Mouse (Mus musculus): ENCODE data around the gene Snx8.
"Not testable (repeated sequence)": the region's sequence is repeated elsewhere in the genome, so short reads cannot be mapped to it uniquely, and the experiment has no call there.

The Snx8 gene

DNA sequence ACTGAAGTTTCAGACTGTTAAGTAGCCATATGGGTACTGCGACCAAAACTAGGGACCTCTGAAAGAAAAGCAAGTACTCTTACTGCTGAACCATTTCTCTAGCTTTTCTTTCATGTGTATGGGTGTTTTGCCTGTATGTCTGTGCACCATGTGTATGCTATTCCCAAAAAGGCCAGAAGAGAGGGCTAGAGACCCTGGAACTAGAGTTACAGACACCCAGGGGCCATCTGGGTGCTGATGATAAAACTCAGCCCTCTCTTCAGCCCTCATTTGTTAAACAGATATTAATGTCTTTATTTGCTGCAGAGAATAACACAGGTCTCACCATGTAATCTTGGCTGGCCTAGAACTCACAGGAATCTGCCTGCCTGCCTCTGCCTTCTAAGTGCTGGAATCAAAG is 4.6 kb downstream of the Snx8 start:
- no peak for DNase-seq (ENCODE audit: low spot score)

DNA sequence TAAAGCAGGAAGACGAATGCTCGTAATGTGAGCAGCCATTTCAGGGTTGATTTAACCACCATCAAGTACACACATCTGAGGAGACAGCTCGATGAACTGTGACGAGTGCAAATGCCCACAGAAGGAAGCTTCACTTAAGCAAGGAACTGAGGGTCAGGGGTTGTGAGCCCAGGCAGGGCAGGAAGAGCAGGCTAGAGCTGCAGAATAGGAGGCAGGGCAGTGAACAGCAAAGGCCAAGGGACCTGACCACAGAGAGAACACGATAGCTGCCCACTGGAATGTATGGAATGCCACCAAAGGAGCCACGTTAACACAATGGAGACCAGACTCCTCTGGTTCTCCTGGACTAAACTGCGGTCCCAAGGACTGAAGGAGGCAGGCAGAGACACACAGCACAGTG is 5.5 kb downstream of the Snx8 start:
- peak; percentile 36 for DNase-seq (ENCODE audit: low spot score)

- DNase-seq (ENCODE audit: low spot score), result no peak
These were observed 6.4 kb downstream of the Snx8 start for GRCm38 (mm10) chr5:140382688-140383087.

GRCm38 (mm10) chr5:140381156-140381555 is 7.9 kb downstream of the Snx8 start:
- no peak for DNase-seq (ENCODE audit: low spot score)

GRCm38 (mm10) chr5:140379299-140379698 is 9.8 kb downstream of the Snx8 start:
- DNase-seq (ENCODE audit: low spot score), result no peak

- DNase-seq (ENCODE audit: low spot score), result no peak
These were observed 10.8 kb downstream of the Snx8 start for GRCm38 (mm10) chr5:140378121-140378853.

DNA sequence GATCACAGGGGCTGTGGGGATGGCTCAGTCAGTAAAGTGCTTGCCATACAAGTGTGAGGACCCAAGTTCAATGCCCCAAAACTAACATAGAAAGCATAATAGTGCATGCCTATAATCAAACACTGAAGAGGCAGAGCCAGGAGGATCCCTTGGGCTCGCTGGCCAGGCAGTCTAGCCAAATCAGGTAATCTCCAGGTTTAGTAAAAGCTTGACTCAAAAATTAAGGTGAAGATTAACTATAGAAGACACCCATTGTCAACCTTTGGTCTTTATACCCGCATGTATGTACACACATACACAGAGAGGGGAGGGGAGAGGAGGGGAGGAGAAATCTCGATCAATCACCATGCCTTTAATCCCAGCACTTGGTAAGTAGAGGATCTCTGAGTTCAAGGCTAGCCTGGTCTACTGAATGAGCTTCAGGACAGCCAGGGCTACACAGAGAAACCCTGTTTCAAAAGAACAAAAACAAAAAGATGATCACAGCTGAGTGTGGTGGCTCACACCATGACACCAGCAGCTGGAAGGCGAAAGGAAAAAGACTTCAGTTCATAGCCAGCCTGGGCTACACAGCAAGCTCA is 13.7 kb downstream of the Snx8 start:
- DNase-seq (ENCODE audit: low spot score), result no peak

DNA sequence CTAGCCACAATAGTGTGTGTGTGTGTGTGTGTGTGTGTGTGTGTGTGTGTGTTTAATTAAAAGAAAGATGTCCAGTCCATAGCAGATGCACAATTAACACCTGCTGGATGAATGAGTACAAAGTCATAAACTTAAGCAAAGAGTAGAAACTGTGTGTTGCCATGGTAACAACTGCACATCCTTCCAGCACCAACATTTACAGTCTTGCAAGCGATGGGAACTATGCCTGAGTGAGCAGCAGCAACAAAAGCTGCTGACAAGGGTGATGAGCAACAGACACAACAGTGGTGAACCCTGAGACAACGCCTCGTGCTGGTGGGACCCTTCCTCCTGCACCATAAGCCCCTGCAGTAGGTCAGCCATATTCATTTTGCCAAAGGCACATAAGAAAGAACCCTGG is 14.8 kb downstream of the Snx8 start:
- peak; percentile 27 for DNase-seq (ENCODE audit: low spot score)

- no peak for DNase-seq (ENCODE audit: low spot score)
These were observed 15.4 kb downstream of the Snx8 start for GRCm38 (mm10) chr5:140373711-140374110.

DNA sequence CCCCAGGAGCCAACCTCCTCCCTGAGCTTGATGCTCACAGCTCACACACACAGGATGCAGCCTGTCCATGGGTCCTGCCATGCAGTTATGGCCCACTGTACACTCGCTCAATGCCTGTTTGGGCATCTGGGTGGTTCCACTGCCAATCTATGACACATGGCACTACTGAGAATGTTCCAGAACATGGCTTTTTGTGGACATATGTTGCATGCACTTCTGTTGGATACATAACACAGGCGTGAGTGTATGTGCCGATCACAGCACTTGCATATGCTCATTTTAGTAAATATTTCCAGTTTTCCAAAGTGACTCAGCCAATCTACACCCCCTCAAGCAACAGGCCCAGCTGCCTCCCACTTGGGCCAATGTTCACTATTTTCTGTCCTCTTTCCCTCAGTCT is 17.4 kb downstream of the Snx8 start:
- no peak for DNase-seq (ENCODE audit: low spot score)

DNA sequence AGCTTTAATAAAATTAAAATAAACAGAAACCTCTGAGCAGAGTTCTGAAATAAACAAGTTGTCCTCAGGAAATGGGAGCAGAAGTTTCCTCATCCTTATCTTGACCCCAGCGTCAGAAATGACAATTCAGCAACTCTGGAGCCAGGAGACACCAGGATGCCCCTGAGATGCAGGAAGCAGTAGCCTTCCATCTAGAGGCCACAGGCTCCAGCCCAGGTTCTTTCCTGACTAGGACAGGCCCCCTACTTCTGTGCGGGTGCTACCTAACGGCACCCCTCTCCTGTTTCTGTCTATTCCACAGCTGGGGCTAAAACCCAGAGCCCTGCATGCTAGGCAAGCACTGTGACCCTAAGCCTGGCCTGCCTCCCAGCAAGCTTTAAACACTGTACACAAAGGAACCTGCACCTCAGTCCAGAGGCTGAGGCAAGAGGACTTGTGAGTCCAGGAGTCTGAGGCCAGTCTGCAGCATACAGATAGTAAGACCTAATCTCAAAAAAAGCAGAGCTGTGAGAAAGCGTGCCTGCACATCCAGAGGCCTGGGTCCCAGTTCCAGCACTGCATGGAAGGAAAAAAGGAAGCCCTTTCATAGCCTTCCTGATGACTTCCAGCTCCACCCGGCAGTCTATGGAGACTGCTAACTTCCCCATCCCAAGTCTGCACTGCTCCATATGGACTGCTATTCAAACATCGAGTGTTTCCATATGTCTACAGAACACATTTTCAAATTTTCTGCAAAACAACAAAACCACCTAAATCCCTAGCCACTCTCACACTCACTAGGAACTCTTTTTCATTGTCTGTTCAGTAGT is 18.4 kb downstream of the Snx8 start:
- peak; percentile 59 for DNase-seq (ENCODE audit: low spot score)

- no peak for DNase-seq (ENCODE audit: low spot score)
These were observed 19.6 kb downstream of the Snx8 start for GRCm38 (mm10) chr5:140369466-140369865.

- DNase-seq (ENCODE audit: low spot score), result no peak
These were observed 20.1 kb downstream of the Snx8 start for GRCm38 (mm10) chr5:140368926-140369325.

GRCm38 (mm10) chr5:140368126-140368525 is 20.9 kb downstream of the Snx8 start:
- DNase-seq (ENCODE audit: low spot score), result not testable (repeated sequence)

DNA sequence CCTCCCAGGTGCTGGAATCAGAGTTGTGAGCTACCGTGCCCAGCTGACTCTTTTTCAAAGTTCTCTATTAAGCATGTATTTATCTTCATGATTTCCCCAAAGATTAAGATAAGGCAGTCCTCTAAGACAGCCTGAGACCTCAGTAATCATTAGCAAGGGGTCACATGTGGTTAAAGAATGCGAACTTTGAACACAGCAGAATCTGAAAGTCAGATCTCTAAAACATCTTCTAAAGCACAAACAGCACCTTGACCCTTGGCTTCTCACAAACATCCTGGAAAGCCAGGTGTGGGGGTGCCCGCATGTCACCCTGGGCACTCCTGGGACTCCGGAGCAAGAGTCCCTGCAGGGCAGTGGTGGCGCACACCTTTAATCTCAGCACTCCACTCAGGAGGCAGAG is 24.6 kb downstream of the Snx8 start:
- DNase-seq (ENCODE audit: low spot score), result no peak

GRCm38 (mm10) chr5:140359930-140360674 is 29.0 kb downstream of the Snx8 start:
- no peak for DNase-seq (ENCODE audit: low spot score)

DNA sequence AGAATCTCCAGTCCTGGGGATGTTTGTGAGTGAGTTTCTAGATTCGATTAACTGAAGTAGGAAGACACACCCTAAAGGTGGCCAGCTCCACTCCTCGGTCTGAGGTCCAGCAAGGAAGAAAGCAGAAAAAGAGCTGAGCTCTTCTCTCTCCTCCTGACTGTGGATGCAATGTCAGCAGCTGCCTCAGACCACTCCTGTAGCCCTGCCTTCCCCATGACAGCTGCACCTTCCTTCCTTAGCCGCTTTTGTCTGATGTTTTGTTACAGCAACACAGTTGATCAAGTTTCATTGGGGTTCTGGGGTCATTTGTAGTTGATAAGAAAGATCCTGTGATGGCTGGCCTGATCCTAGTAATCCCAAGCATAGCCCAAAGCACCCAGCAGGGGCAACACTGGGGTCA is 31.6 kb downstream of the Snx8 start:
- no peak for DNase-seq (ENCODE audit: low spot score)

DNA sequence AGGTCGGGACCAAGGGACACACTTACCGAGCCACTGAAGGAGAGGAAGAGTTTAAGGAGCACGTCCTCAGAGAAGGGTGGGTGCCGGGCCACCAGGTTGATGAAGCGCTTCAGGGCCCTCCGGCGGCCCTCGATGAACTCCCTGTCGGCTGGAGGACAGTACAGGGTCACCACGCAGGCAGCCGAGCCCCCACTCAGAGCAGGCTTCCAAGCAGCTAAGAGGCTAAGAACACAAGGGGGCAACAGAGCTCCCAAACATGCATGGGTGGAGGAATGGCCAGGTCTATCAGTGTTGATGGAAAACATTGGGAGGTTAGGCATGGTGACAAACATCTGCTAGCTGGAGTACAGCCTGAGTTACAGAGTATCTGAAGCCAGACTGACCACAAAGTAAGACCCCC is 33.1 kb downstream of the Snx8 start:
- DNase-seq (ENCODE audit: low spot score), result no peak

DNA sequence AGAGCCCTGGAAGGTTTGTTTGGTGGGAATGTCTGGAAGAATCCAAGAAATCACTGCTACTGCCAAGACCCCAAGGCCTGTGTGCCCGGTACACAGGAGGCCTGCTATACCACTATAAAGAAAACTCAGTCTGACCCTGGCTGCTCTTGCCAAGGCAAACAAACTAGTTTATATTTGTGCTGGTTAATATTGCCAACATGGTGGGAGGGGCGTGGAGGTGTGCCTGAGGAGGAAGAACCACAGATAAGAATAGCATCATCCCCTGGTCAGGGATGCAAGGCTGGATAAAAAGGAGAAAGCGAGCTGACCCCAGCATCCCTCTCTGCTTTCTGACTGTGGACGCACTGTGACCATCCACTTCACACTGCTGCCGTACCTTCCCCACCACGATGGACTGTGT is 36.7 kb downstream of the Snx8 start:
- DNase-seq (ENCODE audit: low spot score), result no peak

DNA sequence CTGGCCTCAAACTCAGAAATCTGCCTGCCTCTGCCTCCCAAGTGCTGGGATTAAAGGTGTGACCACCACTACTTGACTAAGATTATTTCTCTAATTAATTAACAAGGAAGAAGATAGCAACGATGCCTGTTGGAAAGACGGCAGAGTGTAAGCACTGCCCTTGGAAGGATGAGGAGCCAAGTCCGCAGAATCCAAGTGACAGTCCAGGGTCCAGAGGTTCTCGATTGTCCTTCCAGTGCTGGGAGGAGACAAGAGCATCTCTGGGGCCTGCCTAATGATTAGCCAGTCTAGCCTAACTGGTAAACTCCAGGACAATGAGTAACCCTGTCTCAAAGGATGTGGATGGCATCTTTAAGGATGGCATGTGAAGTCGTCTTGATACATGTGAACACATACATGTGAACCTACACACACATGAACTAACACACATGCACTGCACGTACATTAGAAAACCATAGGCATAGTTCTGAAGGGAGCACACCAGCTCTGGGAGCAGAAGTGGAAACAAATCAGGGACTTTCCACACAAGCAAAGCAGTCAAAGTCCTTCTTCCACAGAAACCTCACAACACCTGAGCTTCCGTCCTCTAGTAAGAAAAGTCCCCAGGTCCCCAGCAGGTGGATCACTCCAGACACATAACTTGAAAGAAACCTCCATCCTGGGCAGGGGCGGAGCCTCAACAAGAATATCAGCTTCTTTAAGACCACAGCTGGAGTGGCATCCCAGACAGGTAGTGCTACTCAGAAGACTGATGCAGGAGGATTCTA is 38.1 kb downstream of the Snx8 start:
- DNase-seq (ENCODE audit: low spot score), result no peak

DNA sequence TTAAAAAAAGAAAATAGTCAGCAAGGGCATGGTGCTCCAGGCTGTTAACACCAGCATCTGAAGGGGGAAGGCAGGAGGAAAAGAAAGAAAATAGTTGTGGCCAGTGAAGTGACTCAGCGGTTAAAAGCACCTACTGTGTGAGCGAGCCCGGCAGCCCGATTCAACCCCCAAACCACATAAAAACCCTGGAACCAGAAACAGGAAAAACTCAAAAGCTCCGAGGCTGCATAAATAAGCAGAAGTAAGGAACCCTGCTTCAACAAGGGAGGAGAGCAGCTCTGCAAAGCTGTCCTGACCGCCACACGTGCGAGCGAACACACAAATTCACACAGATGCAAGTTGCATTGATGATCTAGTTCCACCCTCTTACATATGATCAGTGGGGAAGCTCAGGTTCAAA is 39.2 kb downstream of the Snx8 start:
- DNase-seq (ENCODE audit: low spot score), result no peak

- DNase-seq (ENCODE audit: low spot score), result no peak
These were observed 43.0 kb downstream of the Snx8 start for GRCm38 (mm10) chr5:140346050-140346449.
